Mouse (Mus musculus): Measurements from ENCODE around the gene Cadps2. TPM values are rescaled to one million over a fixed set of nuclear protein-coding genes. Genes with fewer than 3 reads are reported as not detected.

Cadps2 gene
- total and polyA plus RNA-seq, 3 experiments = 0.87 TPM; not detected in 2

- Histone ChIP-seq H3K4me1 (ENCODE audit: insufficient read depth, low read depth, low read length) (no peaks in the 10 kb centered on the region), H3K27me3 (ENCODE audit: insufficient read depth, low read length) (no peaks in the 10 kb centered on the region), H3K9me3 (replicated peaks) (no peaks in the 10 kb centered on the region), H3K36me3 (replicated peaks) (no peaks in the 10 kb centered on the region), H3K4me3 (ENCODE audit: low read depth, low read length) (no peak overlapping the region)
- TF ChIP-seq TAL1 (conservative IDR thresholded peaks at IDR 0.05; ENCODE audit: low read depth, low read length) (no peak), CTCF (IDR thresholded peaks at IDR 0.05; ENCODE audit: low read depth, low read length) (no peak), POLR2AphosphoS5 (IDR thresholded peaks at IDR 0.05; ENCODE audit: insufficient replicate concordance, low read depth, low read length) (no peak), GATA1 (IDR thresholded peaks at IDR 0.05; ENCODE audit: borderline replicate concordance, low read length) (no peak), GATA2 (IDR thresholded peaks at IDR 0.05; ENCODE audit: borderline replicate concordance, low read depth, low read length) (no peak)
- ATAC-seq (ENCODE audit: extremely low read depth, insufficient number of reproducible peaks, low FRiP score, poor library complexity, severe bottlenecking) (no peak), DNase-seq (ENCODE audit: low spot score) (no peak)
Observed at GRCm38 (mm10) chr6:23647627-23648247, 191.5 kb downstream of the Cadps2 start.

- TF ChIP-seq GATA2 (IDR thresholded peaks at IDR 0.05; ENCODE audit: borderline replicate concordance, low read depth, low read length) = no peak
- TF ChIP-seq CTCF (IDR thresholded peaks at IDR 0.05; ENCODE audit: low read depth, low read length) = no peak
- TF ChIP-seq GATA1 (IDR thresholded peaks at IDR 0.05; ENCODE audit: borderline replicate concordance, low read length) = no peak
- TF ChIP-seq POLR2AphosphoS5 (IDR thresholded peaks at IDR 0.05; ENCODE audit: insufficient replicate concordance, low read depth, low read length) = no peak
- no peak for TF ChIP-seq TAL1 (conservative IDR thresholded peaks at IDR 0.05; ENCODE audit: low read depth, low read length)
- Histone ChIP-seq H3K36me3 (replicated peaks) (no peaks in the 10 kb centered on the region), H3K9me3 (replicated peaks) (no peaks in the 10 kb centered on the region), H3K4me1 (ENCODE audit: insufficient read depth, low read depth, low read length) (no peaks in the 10 kb centered on the region), H3K27me3 (ENCODE audit: insufficient read depth, low read length) (no peaks in the 10 kb centered on the region), H3K4me3 (ENCODE audit: low read depth, low read length) (no peak overlapping the region)
- no peak for DNase-seq (ENCODE audit: low spot score)
- ATAC-seq (ENCODE audit: extremely low read depth, insufficient number of reproducible peaks, low FRiP score, poor library complexity, severe bottlenecking) = no peak
Observed at GRCm38 (mm10) chr6:23637081-23637480, 202.1 kb downstream of the Cadps2 start.

- no peaks in the 10 kb centered on the region for H3K4me1 ChIP-seq (ENCODE audit: insufficient read depth, low read depth, low read length)
- TF ChIP-seq TAL1 (conservative IDR thresholded peaks at IDR 0.05; ENCODE audit: low read depth, low read length) = no peak
- no peak for TF ChIP-seq POLR2AphosphoS5 (IDR thresholded peaks at IDR 0.05; ENCODE audit: insufficient replicate concordance, low read depth, low read length)
- DNase-seq (ENCODE audit: low spot score) (no peak), ATAC-seq (ENCODE audit: extremely low read depth, insufficient number of reproducible peaks, low FRiP score, poor library complexity, severe bottlenecking) (no peak)
- no peaks in the 10 kb centered on the region for H3K9me3 ChIP-seq (replicated peaks)
- no peaks in the 10 kb centered on the region for H3K27me3 ChIP-seq (ENCODE audit: insufficient read depth, low read length)
- H3K4me3 ChIP-seq (ENCODE audit: low read depth, low read length) = no peak overlapping the region
- no peaks in the 10 kb centered on the region for H3K36me3 ChIP-seq (replicated peaks)
Observed at GRCm38 (mm10) chr6:23635208-23635607, 204.0 kb downstream of the Cadps2 start.

GRCm38 (mm10) chr6:23634016-23634415 lies 205.2 kb downstream of the Cadps2 start:
- ATAC-seq (ENCODE audit: extremely low read depth, insufficient number of reproducible peaks, low FRiP score, poor library complexity, severe bottlenecking) (no peak), DNase-seq (ENCODE audit: low spot score) (no peak)
- no peak overlapping the region for H3K4me3 ChIP-seq (ENCODE audit: low read depth, low read length)
- no peaks in the 10 kb centered on the region for H3K27me3 ChIP-seq (ENCODE audit: insufficient read depth, low read length)
- no peaks in the 10 kb centered on the region for H3K4me1 ChIP-seq (ENCODE audit: insufficient read depth, low read depth, low read length)
- H3K36me3 ChIP-seq (replicated peaks) = no peaks in the 10 kb centered on the region
- TF ChIP-seq TAL1 (conservative IDR thresholded peaks at IDR 0.05; ENCODE audit: low read depth, low read length) = no peak
- no peaks in the 10 kb centered on the region for H3K9me3 ChIP-seq (replicated peaks)

GRCm38 (mm10) chr6:23630465-23630864 lies 208.8 kb downstream of the Cadps2 start:
- Histone ChIP-seq H3K4me3 (ENCODE audit: low read depth, low read length) (no peak overlapping the region), H3K36me3 (replicated peaks) (no peaks in the 10 kb centered on the region), H3K4me1 (ENCODE audit: insufficient read depth, low read depth, low read length) (no peaks in the 10 kb centered on the region), H3K27me3 (ENCODE audit: insufficient read depth, low read length) (no peaks in the 10 kb centered on the region), H3K9me3 (replicated peaks) (no peaks in the 10 kb centered on the region)
- ATAC-seq (ENCODE audit: extremely low read depth, insufficient number of reproducible peaks, low FRiP score, poor library complexity, severe bottlenecking) (no peak), DNase-seq (ENCODE audit: low spot score) (no peak)
- TF ChIP-seq TAL1 (conservative IDR thresholded peaks at IDR 0.05; ENCODE audit: low read depth, low read length) (no peak), POLR2AphosphoS5 (IDR thresholded peaks at IDR 0.05; ENCODE audit: insufficient replicate concordance, low read depth, low read length) (no peak), CTCF (IDR thresholded peaks at IDR 0.05; ENCODE audit: low read depth, low read length) (no peak), GATA2 (IDR thresholded peaks at IDR 0.05; ENCODE audit: borderline replicate concordance, low read depth, low read length) (no peak), GATA1 (IDR thresholded peaks at IDR 0.05; ENCODE audit: borderline replicate concordance, low read length) (no peak)

GRCm38 (mm10) chr6:23575102-23575501 lies 264.1 kb downstream of the Cadps2 start:
- DNase-seq (ENCODE audit: low spot score) (no peak), ATAC-seq (ENCODE audit: extremely low read depth, insufficient number of reproducible peaks, low FRiP score, poor library complexity, severe bottlenecking) (no peak)
- no peaks in the 10 kb centered on the region for H3K27me3 ChIP-seq (ENCODE audit: insufficient read depth, low read length)
- no peaks in the 10 kb centered on the region for H3K36me3 ChIP-seq (replicated peaks)
- H3K9me3 ChIP-seq (replicated peaks) = no peaks in the 10 kb centered on the region
- H3K4me3 ChIP-seq (ENCODE audit: low read depth, low read length) = no peak overlapping the region
- TF ChIP-seq GATA2 (IDR thresholded peaks at IDR 0.05; ENCODE audit: borderline replicate concordance, low read depth, low read length) = no peak
- no peak for TF ChIP-seq CTCF (IDR thresholded peaks at IDR 0.05; ENCODE audit: low read depth, low read length)
- no peaks in the 10 kb centered on the region for H3K4me1 ChIP-seq (ENCODE audit: insufficient read depth, low read depth, low read length)

GRCm38 (mm10) chr6:23573750-23574149 lies 265.5 kb downstream of the Cadps2 start:
- Histone ChIP-seq H3K36me3 (replicated peaks) (no peaks in the 10 kb centered on the region), H3K4me1 (ENCODE audit: insufficient read depth, low read depth, low read length) (no peaks in the 10 kb centered on the region), H3K4me3 (ENCODE audit: low read depth, low read length) (no peak overlapping the region), H3K9me3 (replicated peaks) (no peaks in the 10 kb centered on the region), H3K27me3 (ENCODE audit: insufficient read depth, low read length) (no peaks in the 10 kb centered on the region)
- TF ChIP-seq TAL1 (conservative IDR thresholded peaks at IDR 0.05; ENCODE audit: low read depth, low read length) = no peak
- no peak for TF ChIP-seq GATA2 (IDR thresholded peaks at IDR 0.05; ENCODE audit: borderline replicate concordance, low read depth, low read length)
- TF ChIP-seq CTCF (IDR thresholded peaks at IDR 0.05; ENCODE audit: low read depth, low read length) = no peak
- TF ChIP-seq POLR2AphosphoS5 (IDR thresholded peaks at IDR 0.05; ENCODE audit: insufficient replicate concordance, low read depth, low read length) = no peak
- TF ChIP-seq GATA1 (IDR thresholded peaks at IDR 0.05; ENCODE audit: borderline replicate concordance, low read length) = no peak
- no peak for DNase-seq (ENCODE audit: low spot score)
- ATAC-seq (ENCODE audit: extremely low read depth, insufficient number of reproducible peaks, low FRiP score, poor library complexity, severe bottlenecking) = no peak
